Mouse (Mus musculus): ENCODE measurements around the gene Chst5.

DNA sequence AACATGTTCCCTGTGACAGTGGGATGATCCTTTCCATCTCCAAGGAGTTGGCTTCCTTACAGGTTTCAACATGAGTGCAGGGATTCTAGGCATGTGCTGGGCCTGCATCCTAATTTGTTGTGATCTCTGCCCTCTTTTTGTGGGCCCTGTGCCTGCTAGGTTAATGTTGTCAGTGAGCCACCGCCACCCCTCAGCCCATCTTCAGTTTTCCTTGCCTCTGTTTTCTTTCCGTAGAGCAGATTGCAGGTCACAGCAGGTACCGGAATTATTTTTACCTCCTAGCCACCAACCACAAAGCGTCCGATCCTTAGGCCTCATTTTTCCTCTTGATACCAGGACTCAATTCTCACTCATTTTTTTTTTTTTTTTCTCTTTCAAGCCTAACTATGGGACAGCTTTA is 41.7 kb upstream of the Chst5 start:
- TF ChIP-seq POLR2A (IDR thresholded peaks at IDR 0.05; ENCODE audit: low read depth, low read length), result no peak
- TF ChIP-seq CTCF (IDR thresholded peaks at IDR 0.05; ENCODE audit: extremely low read depth, insufficient read length, insufficient replicate concordance, low read depth, low read length), result no peak
